Mouse (Mus musculus) embryo, embryonic 11.5 days (tissue): ENCODE results near the gene Adgre5.

Experiments
- DNase-seq: peaks from one replicate; pipeline ENCODE4 v3.0.0-alpha.2; 2012; ENCODE audit warnings: low read depth, low spot score

Gene Adgre5

GRCm38 (mm10) chr8:83754149-83754548 is 13.0 kb upstream of the Adgre5 start:
- DNase-seq: no peak

- no peak for DNase-seq
These were observed 8.1 kb upstream of the Adgre5 start for GRCm38 (mm10) chr8:83749265-83749664.

- DNase-seq: no peak
These were observed 7.6 kb upstream of the Adgre5 start for GRCm38 (mm10) chr8:83748708-83749107.

- no peak for DNase-seq
These were observed 6.7 kb upstream of the Adgre5 start for GRCm38 (mm10) chr8:83747661-83748346.

GRCm38 (mm10) chr8:83744070-83744469 is 2.9 kb upstream of the Adgre5 start:
- DNase-seq: no peak

- no peak for DNase-seq
These were observed 1.8 kb upstream of the Adgre5 start for GRCm38 (mm10) chr8:83742968-83743367.

GRCm38 (mm10) chr8:83741849-83742655 is 926 bp upstream of the Adgre5 start:
- DNase-seq: no peak

GRCm38 (mm10) chr8:83740586-83740975 is 545 bp downstream of the Adgre5 start:
- DNase-seq: no peak

GRCm38 (mm10) chr8:83739711-83740468 is 1.2 kb downstream of the Adgre5 start:
- DNase-seq: no peak

GRCm38 (mm10) chr8:83738949-83739710 is 2.0 kb downstream of the Adgre5 start:
- no peak for DNase-seq

- no peak for DNase-seq
These were observed 3.1 kb downstream of the Adgre5 start for GRCm38 (mm10) chr8:83737852-83738562.

- DNase-seq: no peak
These were observed 3.8 kb downstream of the Adgre5 start for GRCm38 (mm10) chr8:83737346-83737745.

GRCm38 (mm10) chr8:83736681-83737080 is 4.4 kb downstream of the Adgre5 start:
- DNase-seq: no peak

- DNase-seq: no peak
These were observed 8.2 kb downstream of the Adgre5 start for GRCm38 (mm10) chr8:83732919-83733318.

- DNase-seq: no peak
These were observed 9.2 kb downstream of the Adgre5 start for GRCm38 (mm10) chr8:83731906-83732305.

- no peak for DNase-seq
These were observed 11.9 kb downstream of the Adgre5 start for GRCm38 (mm10) chr8:83729009-83729807.

- DNase-seq: no peak
These were observed 15.5 kb downstream of the Adgre5 start for GRCm38 (mm10) chr8:83725521-83726102.

GRCm38 (mm10) chr8:83724697-83725482 is 16.2 kb downstream of the Adgre5 start:
- DNase-seq: peak; percentile 64
